Mouse (Mus musculus) T-cell, adult 66 days (primary cell): ENCODE data around the gene Ces1a. TPM values are rescaled to one million over a fixed set of nuclear protein-coding genes. Genes with fewer than 3 reads are reported as not detected.

Experiments
- total RNA-seq, 2 experiments: library from RNA; stranded (reverse); gene quantifications; 3 replicates in 1 of 2; 4 replicates in 1 of 2; pipeline ENCODE4 v1.2.4; 2023

Gene Ces1a
- not detected for total RNA-seq

DNA sequence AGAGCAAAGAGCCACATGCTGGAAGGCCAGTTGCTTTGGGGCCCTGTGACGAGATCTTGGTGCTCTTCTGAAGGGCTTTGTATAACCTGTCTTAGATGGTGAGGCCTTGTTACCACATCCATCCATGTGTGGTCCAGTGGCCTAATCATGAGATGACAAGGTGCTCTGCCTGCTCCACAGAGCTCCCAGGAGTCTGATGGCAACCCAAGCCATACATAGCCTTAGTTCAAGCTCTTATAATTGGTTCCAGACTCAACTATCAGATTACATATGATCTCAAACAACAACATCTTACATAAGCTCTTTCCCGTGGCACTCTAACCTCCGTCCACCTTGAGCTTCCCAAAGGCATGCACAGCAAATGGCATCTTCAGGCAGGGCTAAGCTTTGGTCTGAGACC, at the start of gene Ces1a:
TSS of gene Ces1a (minus strand) at position 101 of the 400 bp plus-strand sequence.

DNA sequence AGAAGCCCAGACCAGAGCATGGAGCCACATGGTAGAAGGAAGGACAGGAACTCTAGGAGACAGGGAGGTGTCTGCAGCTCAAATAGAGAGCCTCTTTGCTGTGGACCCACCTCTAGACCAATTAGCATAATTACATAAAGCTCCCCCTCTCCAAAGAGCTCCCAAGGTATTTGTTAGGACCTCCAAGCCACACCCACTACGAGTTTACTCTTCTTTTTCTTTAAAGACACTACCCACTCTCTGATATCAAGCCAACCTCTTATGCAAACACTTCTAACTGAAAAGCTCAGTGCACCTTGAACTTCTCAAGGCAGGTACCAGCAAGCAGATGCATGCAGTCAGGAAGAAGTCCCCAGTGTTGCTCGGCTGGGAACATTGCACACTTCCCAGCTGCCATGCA, 31.9 kb upstream of the Ces1a start, which contains the start of gene Ces1b:
TSS of gene Ces1b (minus strand) at position 131 of the 400 bp plus-strand sequence.

Other genes starting within 250 kb of the Ces1a start
- not detected for gene Mmp2, start 220.9 kb downstream of the Ces1a start, total RNA-seq
- 1 to 10 TPM; 1.5 to 2.6 TPM for gene Lpcat2, start 192.9 kb downstream of the Ces1a start, total RNA-seq
- not detected for gene Capns2, start 146.8 kb downstream of the Ces1a start, total RNA-seq
- gene Slc6a2, start 88.1 kb downstream of the Ces1a start, total RNA-seq: not detected
- not detected for gene Ces1b, start 31.8 kb upstream of the Ces1a start, total RNA-seq
- gene Ces1c, start 83.1 kb upstream of the Ces1a start, total RNA-seq: not detected
- not detected for gene Ces1d, start 149.6 kb upstream of the Ces1a start, total RNA-seq
- gene Ces1e, start 181.4 kb upstream of the Ces1a start, total RNA-seq: not detected
- gene Ces1f, start 231.6 kb upstream of the Ces1a start, total RNA-seq: not detected